Mouse (Mus musculus) midbrain, embryonic 13.5 days (tissue): Measurements from ENCODE around the gene Mag. TPM values are rescaled to one million over a fixed set of nuclear protein-coding genes. Genes with fewer than 3 reads are reported as not detected.
A peak's percentile ranks its signal among the peaks of the same experiment; 100 is the strongest.
"Not testable (repeated sequence)": the region's sequence is repeated elsewhere in the genome, so short reads cannot be mapped to it uniquely, and the experiment has no call there.

Experiments
- ATAC-seq: fragments of 200-750 bp; cut with Nextera tagmentation; 2 replicates; pipeline ENCODE4 v1.8.0; 2017; ENCODE audit warnings: mild to moderate bottlenecking, moderate TSS enrichment, moderate library complexity
- H3K27ac ChIP-seq: fragments of 300-500 bp; sonication (generic); 2 replicates; pipeline ENCODE4 v1.5.1; 2015; ENCODE audit warnings: inconsistent platforms, mild to moderate bottlenecking, moderate library complexity
- H3K27me3 ChIP-seq: fragments of 300-500 bp; sonication (generic); 2 replicates; pipeline ENCODE4 v1.6.1; 2015; ENCODE audit warnings: mild to moderate bottlenecking, inconsistent platforms
- H3K36me3 ChIP-seq: fragments of 300-500 bp; sonication (generic); 2 replicates; pipeline ENCODE4 v1.6.1; 2015; ENCODE audit warnings: mild to moderate bottlenecking, inconsistent platforms
- H3K4me1 ChIP-seq: fragments of 300-500 bp; sonication (generic); replicated peaks from 2 replicates; pipeline ENCODE4 v1.6.1; 2015; ENCODE audit warnings: inconsistent platforms
- H3K4me2 ChIP-seq: fragments of 300-500 bp; sonication (generic); replicated peaks from 2 replicates; pipeline ENCODE4 v1.6.1; 2015; ENCODE audit warnings: moderate library complexity, mild to moderate bottlenecking, inconsistent platforms
- H3K4me3 ChIP-seq: fragments of 300-500 bp; sonication (generic); replicated peaks from 2 replicates; pipeline ENCODE4 v1.5.1; 2015; ENCODE audit warnings: mild to moderate bottlenecking, inconsistent platforms
- H3K9ac ChIP-seq: fragments of 300-500 bp; sonication (generic); replicated peaks from 2 replicates; pipeline ENCODE4 v1.6.1; 2015; ENCODE audit warnings: mild to moderate bottlenecking, inconsistent platforms
- H3K9me3 ChIP-seq: fragments of 300-500 bp; sonication (generic); 2 replicates; pipeline ENCODE4 v1.6.1; 2016; ENCODE audit warnings: mild to moderate bottlenecking, inconsistent platforms
- whole genome bisulfite sequencing: fragments of 180-500 bp; shearing (Covaris S2); methylation state at CpG from one replicate; pipeline ENCODE4 v1.1.7; 2015; 5-methylcytosine and 5-hydroxymethylcytosine counted together
- polyA plus RNA-seq: library from polyadenylated mRNA; unstranded; fragments of >200 nt; fragmentation: Nextera tagmentation; extraction: Ambion mirVana; gene quantifications from 2 replicates; pipeline ENCODE4 v1.2.1, GENCODE M21; 2015

Gene Mag
- polyA plus RNA-seq, 1 experiment from 2014 or later: 1.3 TPM

DNA sequence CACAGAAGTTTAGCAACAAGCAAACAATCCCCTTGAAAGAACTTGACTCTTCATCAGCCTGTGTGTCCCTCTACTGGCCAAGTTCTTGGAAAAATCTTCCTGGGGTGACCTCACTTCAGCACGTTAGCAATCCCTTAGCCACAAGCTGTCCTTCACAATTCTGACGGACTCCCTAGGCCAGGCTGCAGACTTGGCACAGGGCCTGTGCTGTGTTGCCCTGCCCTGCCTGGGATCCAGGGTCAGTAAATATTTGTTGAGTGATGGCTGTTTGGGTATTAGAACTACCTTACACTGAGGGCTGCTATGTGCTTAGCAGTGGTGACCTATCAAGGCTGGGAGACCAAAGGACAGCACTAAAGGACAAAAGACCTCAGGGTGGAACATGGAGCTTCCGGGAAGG is 39.4 kb upstream of the Mag start:
- peaks cover 55% of the 10 kb centered on the region for H3K36me3 ChIP-seq
- peaks cover 25% of the 10 kb centered on the region for H3K4me1 ChIP-seq
- H3K27ac ChIP-seq: no peak overlapping the region
- WGBS: 89% methylated on average over 3 of the region's 3 CpGs
- no peaks in the 10 kb centered on the region for H3K27me3 ChIP-seq
- no peak for ATAC-seq
- no peak overlapping the region for H3K4me3 ChIP-seq
- no peak overlapping the region for H3K4me2 ChIP-seq
- no peak overlapping the region for H3K9ac ChIP-seq
- no peaks in the 10 kb centered on the region for H3K9me3 ChIP-seq

DNA sequence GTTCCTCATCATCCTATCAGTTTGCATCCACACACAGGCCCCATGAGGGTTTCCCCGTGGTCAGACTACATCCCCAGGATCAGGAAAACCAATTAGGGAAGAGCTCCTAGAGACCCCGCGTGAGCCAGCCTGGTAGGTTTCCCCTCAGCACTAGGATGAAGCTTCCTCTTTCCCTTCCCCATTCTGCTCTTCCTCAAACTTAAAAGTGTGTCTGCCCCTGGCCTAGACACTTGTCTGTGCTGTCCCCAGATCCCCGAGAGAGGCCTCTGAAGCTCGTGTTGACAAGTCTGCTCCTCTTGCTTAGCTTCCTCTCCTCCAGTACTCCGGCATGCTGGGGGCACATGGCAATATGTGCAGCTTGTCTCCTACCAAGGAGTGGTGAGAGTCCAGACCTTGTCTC is 38.8 kb upstream of the Mag start:
- H3K9me3 ChIP-seq: no peaks in the 10 kb centered on the region
- no peak overlapping the region for H3K4me3 ChIP-seq
- ATAC-seq: no peak
- peaks cover 59% of the 10 kb centered on the region for H3K36me3 ChIP-seq
- H3K27ac ChIP-seq: no peak overlapping the region
- peaks cover 19% of the 10 kb centered on the region for H3K4me1 ChIP-seq
- no peaks in the 10 kb centered on the region for H3K27me3 ChIP-seq
- 95% methylated on average over 6 of the region's 6 CpGs for WGBS
- H3K4me2 ChIP-seq: no peak overlapping the region
- H3K9ac ChIP-seq: no peak overlapping the region

DNA sequence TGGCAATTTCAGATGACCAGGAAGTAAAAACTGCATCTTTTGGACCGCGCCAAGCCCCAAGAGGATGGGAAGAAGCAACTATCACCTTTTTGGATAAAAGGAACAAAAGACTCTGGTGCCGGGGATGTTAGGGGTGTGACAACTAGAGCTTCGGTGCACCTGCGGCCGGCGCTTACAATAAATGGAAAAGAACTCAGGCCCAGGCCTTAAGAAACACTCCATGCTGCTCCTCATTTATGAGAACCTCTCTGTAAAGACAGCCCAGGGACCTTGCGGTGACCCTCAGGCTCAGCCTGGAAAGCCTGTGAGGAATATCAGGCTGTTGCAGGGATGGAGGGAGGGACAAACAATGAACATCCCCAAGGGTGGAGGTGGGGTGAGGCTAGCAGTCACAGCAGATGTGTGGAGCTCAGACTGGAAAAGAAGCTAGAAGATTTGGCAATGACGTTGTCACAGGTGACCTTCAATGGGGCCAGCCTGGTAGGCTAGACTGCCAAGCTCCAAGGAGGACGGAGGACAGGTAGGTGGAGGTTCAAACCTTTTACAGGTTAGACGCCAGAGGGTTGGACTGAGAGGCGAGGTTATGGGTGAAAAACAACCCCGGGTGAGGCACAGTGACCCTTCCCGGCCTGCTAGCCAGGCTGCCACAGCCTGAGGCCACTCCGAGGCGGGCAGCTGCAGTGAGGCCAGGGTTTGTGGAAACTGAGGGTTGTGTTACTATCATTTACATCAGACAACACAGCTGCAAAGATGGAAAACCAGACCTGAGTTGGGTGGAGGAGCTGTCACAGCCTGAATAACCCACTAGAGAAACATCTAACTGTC is 38.0 kb upstream of the Mag start:
- WGBS: 95% methylated on average over 16 of the region's 16 CpGs
- ATAC-seq: no peak
- Histone ChIP-seq H3K4me3 (no peak overlapping the region), H3K27ac (no peak overlapping the region), H3K27me3 (no peaks in the 10 kb centered on the region), H3K4me1 (peaks cover 11% of the 10 kb centered on the region), H3K9ac (no peak overlapping the region), H3K4me2 (no peak overlapping the region), H3K36me3 (peaks cover 59% of the 10 kb centered on the region), H3K9me3 (no peaks in the 10 kb centered on the region)

DNA sequence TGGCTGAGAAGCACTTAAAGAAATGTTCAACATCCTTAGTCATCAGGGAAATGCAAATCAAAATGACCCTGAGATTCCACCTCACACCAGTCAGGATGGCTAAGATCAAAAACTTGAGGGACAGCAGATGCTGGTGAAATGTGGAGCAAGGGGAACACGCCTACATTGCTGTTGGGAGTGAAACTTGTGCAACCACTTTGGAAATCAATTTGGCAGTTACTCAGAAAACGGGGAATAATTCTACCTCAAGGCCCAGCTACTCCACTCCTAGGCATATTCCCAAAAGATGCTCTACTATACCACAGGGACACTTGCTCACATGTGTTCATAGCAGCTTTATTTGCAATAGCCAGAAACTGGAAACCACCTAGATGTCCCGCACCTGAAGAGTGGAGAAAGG is 35.2 kb upstream of the Mag start:
- not testable (repeated sequence) for ATAC-seq, H3K27me3 ChIP-seq, H3K9me3 ChIP-seq, H3K4me2 ChIP-seq, H3K9ac ChIP-seq, H3K4me3 ChIP-seq, H3K27ac ChIP-seq, H3K4me1 ChIP-seq
- WGBS: 93% methylated on average over 3 of the region's 3 CpGs
- peaks cover 72% of the 10 kb centered on the region for H3K36me3 ChIP-seq

DNA sequence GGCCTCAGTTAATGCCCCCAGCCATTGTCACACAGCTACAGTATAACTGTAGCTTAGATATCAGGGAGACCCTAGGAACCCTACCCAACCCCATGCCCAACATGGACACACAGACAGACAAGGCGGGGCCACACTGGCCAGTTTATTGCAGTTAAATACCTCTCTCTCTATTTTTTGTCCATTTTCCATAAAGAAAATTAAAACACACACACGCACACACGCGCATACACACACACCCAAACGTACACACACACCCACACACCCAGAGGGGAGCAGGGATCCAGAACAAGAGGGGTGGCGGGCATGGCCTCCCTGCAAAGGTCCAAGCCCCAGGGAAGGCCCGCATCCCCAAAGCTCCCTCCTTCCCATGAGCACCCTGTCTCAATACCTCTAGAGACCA is 31.2 kb upstream of the Mag start:
- Histone ChIP-seq H3K4me3 (no peak overlapping the region), H3K4me1 (no peaks in the 10 kb centered on the region), H3K9me3 (no peaks in the 10 kb centered on the region), H3K27me3 (no peaks in the 10 kb centered on the region), H3K9ac (no peak overlapping the region), H3K27ac (no peak overlapping the region), H3K36me3 (peaks cover 36% of the 10 kb centered on the region), H3K4me2 (no peak overlapping the region)
- 97% methylated on average over 7 of the region's 7 CpGs for WGBS
- no peak for ATAC-seq

DNA sequence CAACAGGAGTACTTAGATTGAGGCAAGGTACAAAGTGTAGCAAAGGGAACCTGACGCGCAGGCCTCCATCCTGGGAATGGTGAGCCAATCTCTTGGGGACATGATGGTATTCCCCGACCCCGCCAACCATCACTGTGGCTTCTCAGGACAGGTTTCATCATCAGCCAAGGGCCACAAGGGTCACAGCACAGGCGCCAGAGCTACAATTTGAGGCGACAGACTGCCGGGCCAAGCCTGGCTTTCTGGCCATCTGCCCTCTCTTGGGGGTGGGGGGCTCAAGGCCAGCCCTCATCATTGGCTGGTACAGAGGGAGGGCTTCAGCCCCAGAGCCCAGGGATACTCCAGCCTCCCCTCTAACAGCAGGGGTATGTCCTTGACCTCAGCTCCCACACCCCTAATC is 30.8 kb upstream of the Mag start:
- H3K4me3 ChIP-seq, H3K4me2 ChIP-seq, H3K27me3 ChIP-seq, H3K4me1 ChIP-seq, H3K9ac ChIP-seq, H3K9me3 ChIP-seq, H3K27ac ChIP-seq: not testable (repeated sequence)
- peaks cover 32% of the 10 kb centered on the region for H3K36me3 ChIP-seq
- 88% methylated on average over 7 of the region's 7 CpGs for WGBS
- 0 out of 2 replicates have a peak, but pooled peaks have one; percentile 30 for ATAC-seq

DNA sequence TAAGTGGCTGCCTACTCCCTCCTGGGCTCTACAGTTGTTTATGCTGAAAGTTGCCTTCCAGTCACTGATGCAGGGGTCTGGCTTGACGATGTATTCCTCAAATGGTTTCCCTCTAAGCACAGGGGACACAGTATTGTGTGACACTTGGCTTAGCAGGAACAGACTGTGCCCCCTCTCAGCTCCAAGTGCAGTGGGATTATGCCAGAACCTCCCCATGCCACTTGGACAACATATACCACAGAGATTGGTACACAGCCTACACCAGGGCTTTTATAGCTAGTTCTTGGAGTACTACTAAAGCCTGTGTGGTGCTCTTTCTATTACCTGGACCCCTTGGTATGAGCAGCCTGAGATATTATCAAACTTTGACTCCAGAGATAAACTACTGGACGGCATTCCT is 30.0 kb upstream of the Mag start:
- ATAC-seq, H3K9ac ChIP-seq, H3K4me2 ChIP-seq, H3K4me3 ChIP-seq, H3K27ac ChIP-seq, H3K4me1 ChIP-seq, H3K27me3 ChIP-seq, H3K9me3 ChIP-seq: not testable (repeated sequence)
- H3K36me3 ChIP-seq: peaks cover 25% of the 10 kb centered on the region
- 68% methylated on average over 2 of the region's 2 CpGs for WGBS

DNA sequence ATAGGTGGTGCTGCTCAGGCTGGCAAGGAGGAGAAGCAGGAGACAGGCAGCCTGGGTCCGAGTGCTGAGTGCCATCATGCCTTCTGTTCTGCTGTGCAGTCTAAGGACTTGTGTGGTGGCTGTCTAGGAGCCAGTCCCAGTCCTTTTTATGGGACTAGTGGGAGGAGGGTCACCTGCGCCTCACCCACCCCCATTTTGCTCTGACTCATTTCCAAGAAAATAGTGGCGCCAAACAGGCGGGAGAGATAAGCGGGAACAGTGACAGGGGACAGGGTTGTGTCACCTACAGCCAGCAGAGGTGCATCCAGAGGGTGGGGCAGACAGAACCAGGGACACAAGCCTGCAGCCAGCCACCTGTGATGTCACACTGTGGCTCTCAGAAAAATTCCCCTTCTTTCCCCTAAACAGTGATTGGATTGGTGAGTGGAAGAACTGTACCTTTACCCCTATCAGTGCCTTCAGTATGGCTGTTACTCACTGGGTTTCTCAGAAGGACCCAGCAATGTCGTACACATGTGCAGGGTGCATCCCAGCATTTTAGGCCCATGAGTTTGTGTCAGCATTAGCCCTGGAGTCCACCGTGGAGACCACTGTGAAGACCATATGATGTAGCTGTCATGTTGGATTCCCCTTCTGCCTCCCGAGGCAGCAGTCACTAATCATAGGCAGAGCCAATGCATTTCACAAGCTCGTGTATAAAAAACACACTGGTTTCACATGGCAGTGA is 29.4 kb upstream of the Mag start, which contains the start of gene Hamp:
Hamp (minus strand) TSS at position 124 of the 727 bp plus-strand sequence.
- Histone ChIP-seq H3K27ac (no peak within 1 kb of the TSS), H3K4me3 (no peak within 1 kb of the TSS), H3K4me2 (no peak within 1 kb of the TSS), H3K9ac (no peak within 1 kb of the TSS), H3K27me3 (no peaks in the 10 kb centered on the region), H3K4me1 (no peaks in the 10 kb centered on the region), H3K36me3 (peaks cover 20% of the 10 kb centered on the region), H3K9me3 (no peaks in the 10 kb centered on the region)
- WGBS: 74% methylated on average over 9 of the region's 9 CpGs
- ATAC-seq: no peak

DNA sequence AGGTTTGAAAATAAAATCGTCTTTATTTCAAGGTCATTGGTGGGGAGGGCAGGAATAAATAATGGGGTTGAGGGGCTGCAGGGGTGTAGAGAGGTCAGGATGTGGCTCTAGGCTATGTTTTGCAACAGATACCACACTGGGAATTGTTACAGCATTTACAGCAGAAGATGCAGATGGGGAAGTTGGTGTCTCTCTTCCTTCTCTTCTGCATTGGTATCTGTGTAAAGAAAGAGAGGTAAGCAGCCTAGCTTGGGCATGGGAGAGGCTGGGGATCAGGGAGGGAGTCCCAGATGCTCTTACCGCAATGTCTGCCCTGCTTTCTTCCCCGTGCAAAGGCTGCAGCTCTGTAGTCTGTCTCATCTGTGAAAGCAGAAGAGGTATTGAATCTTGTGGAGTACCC is 27.7 kb upstream of the Mag start:
- H3K27ac ChIP-seq: not testable (repeated sequence)
- WGBS: 66% methylated on average over 3 of the region's 3 CpGs

DNA sequence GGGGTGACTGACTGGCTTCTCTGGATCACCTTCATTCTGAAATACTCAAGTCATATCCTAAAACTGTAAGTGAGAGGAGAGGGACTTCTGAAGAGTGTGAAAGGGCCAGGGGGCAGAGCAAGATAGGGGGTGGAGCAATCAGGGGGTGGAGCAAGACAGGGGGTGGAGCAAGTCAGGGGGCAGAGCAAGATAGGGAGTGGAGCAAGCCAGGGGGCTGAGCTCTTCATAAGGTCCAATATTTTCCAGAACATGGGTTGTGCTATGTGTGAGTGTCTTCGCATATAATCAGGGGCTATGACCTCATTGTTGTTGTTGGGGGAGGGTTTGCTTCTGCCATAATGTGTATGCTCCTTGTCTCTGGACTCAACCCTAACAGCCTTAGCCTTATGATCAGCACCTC is 25.4 kb upstream of the Mag start:
- H3K4me3 ChIP-seq, H3K36me3 ChIP-seq, H3K9me3 ChIP-seq, H3K9ac ChIP-seq, H3K4me1 ChIP-seq, H3K27ac ChIP-seq, H3K27me3 ChIP-seq, ATAC-seq, H3K4me2 ChIP-seq: not testable (repeated sequence)
- 74% methylated on average over 1 of the region's 1 CpGs for WGBS

More for the DNA sequence above, 27.7 kb upstream of the Mag start:
- H3K27me3 ChIP-seq, ATAC-seq, H3K4me1 ChIP-seq, H3K4me2 ChIP-seq, H3K4me3 ChIP-seq, H3K9me3 ChIP-seq, H3K9ac ChIP-seq: not testable (repeated sequence)
- peaks cover 14% of the 10 kb centered on the region for H3K36me3 ChIP-seq

DNA sequence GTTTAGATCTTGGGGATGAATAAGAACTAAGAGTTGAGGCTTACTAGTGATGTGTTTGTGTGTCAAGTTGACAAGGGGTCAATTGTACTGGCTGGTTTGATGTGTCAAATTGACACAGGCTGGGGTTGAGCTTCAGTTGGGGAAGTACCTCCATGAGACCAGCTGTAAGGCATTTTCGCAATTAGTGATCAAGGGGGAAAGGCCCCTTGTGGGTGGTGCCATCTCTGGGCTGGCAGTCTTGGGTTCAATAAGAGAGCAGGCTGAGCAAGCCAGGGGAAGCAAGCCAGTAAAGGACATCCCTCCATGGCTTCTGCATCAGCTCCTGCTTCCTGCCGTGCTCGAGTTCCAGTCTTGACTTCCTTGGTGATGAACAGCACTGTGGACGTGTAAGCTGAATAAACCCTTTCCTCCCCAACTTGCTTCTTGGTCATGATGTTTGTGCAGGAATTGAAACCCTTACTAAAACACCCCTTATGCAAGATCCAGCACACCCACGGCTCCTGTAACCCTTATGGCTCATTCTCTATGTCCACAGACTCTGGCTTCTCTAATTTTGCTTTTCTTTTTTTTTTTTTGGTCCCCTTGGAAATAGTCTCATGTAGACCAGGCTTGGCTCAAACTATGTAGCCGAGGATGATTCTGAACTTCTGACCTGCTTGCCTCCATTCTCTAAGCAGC is 20.9 kb upstream of the Mag start:
- ATAC-seq, H3K4me3 ChIP-seq, H3K4me2 ChIP-seq, H3K9ac ChIP-seq, H3K27me3 ChIP-seq, H3K9me3 ChIP-seq, H3K27ac ChIP-seq, H3K36me3 ChIP-seq, H3K4me1 ChIP-seq: not testable (repeated sequence)
- 80% methylated on average over 6 of the region's 6 CpGs for WGBS

DNA sequence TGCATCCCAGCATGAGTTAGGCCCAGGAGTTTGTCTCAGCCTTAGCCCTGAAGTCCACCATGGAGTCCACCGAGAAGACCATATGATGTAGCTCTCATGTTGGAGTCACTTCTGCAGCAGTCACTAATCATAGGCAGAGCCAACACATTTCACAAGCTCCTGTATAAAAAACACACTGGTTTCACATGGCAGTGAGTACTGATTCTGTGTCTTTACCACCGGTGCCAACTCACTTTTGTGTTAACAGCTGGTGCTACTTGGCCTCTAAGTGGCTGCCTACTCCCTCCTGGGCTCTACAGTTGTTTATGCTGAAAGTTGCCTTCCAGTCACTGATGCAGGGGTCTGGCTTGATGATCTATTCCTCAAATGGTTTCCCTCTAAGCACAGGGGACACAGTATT is 9.9 kb upstream of the Mag start, which contains the start of gene Hamp2:
Hamp2 (minus strand) TSS at position 101 of the 400 bp plus-strand sequence.
- H3K36me3 ChIP-seq, H3K4me2 ChIP-seq, H3K27me3 ChIP-seq, H3K27ac ChIP-seq, H3K9me3 ChIP-seq, ATAC-seq, H3K4me3 ChIP-seq, H3K9ac ChIP-seq, H3K4me1 ChIP-seq: not testable (repeated sequence)
- 79% methylated on average over 2 of the region's 2 CpGs for WGBS
